Mouse (Mus musculus) bone marrow, adult 2 months (tissue): Measurements from ENCODE around the gene Stat4.

ENCODE experiments used
- CTCF ChIP-seq: fragments of 200-500 bp; IDR thresholded peaks from 2 replicates; pipeline ENCODE4 v1.5.1; 2011; ENCODE audit warnings: low read length, control low read depth; ENCODE audit not compliant: control insufficient read depth, insufficient read depth
- POLR2A ChIP-seq: fragments of 200-500 bp; IDR thresholded peaks from 2 replicates; pipeline ENCODE4 v1.6.1; 2011; ENCODE audit warnings: low read depth, mild to moderate bottlenecking, control low read depth, low read length, borderline replicate concordance; ENCODE audit not compliant: control insufficient read depth

DNA sequence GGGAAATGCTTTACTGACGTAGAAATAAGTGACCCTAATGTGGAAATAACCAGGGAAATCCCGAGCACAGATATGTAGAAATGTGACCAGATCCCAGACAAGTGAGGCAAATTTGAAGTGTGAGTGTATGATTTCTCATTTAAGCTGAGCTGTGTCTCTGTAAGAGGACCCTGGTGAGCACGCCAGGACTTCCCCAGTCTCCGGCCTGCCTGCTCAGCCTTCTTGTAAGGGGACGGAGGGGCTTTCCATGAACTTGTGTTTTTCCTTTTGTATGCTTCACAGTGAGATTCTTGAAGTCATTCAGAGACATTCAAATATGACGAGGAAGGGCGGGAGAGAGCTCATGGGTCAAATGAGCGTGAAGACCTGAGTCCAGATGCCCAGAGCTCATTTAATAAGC lies 146.3 kb downstream of the Stat4 start:
- TF ChIP-seq CTCF (no peak), POLR2A (no peak)
